7 mouse cellular contexts compared by ENCODE assay signal in the genomic region with DNA sequence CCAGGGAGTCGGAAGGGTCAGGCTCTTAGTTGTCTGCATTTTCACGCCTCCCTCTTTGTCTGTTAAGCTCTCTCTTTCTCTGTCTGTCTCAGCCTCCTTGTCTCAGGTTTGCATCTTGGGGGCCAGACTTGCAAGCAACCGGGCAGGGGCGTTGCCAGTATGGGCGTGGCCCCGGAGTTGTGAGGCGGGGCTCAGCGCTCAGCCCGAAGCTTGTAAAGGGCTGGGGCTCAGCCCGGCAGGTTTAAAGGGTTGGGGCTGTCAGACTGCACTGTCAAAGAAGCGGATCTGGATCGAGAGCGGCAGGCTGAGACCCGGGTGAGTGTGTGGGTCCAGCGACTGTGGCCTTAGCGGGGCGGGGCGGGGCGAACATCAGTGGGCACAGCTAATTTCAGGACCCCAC. TPM values are rescaled to one million over a fixed set of nuclear protein-coding genes. Genes with fewer than 3 reads are reported as not detected.
DNase-seq lines count a peak whose midpoint lies in the region; ATAC-seq lines count a peak whose summit lies in the region.

A gene (plus strand): TSS at position 242 of the 400 bp plus-strand sequence.

- no peaks in the 10 kb centered on the region; the same call in 1 of the 2 replicates for H3K36me3 ChIP-seq in forebrain, embryonic 12.5 days (replicated peaks)
- H3K36me3 ChIP-seq in intestine, embryonic 16.5 days (ENCODE audit: control insufficient read depth, insufficient read depth, low read length), result no peaks in the 10 kb centered on the region
- H3K36me3 ChIP-seq in stomach, embryonic 16.5 days (ENCODE audit: control insufficient read depth, insufficient read depth, low read length), result no peaks in the 10 kb centered on the region

- peak within 1 kb of the TSS; percentile 68 for H3K4me2 ChIP-seq in forebrain, embryonic 12.5 days
- peak within 1 kb of the TSS; percentile 55 for H3K4me2 ChIP-seq in intestine, embryonic 16.5 days (ENCODE audit: low read depth, low read length)
- peak within 1 kb of the TSS; percentile 60 for H3K4me2 ChIP-seq in stomach, embryonic 16.5 days (ENCODE audit: low read depth, low read length)

- H3K27me3 ChIP-seq in forebrain, embryonic 12.5 days, result peaks cover 14% of the 10 kb centered on the region
- peaks cover 12% of the 10 kb centered on the region; the same call in 1 of the 2 replicates for H3K27me3 ChIP-seq in intestine, embryonic 16.5 days (replicated peaks; ENCODE audit: control insufficient read depth, insufficient read depth, low read length)
- no peaks in the 10 kb centered on the region for H3K27me3 ChIP-seq in stomach, embryonic 16.5 days (ENCODE audit: control insufficient read depth, insufficient read depth, low read length)

- H3K27ac ChIP-seq in forebrain, embryonic 12.5 days, result no peak within 1 kb of the TSS
- H3K27ac ChIP-seq in intestine, embryonic 16.5 days (ENCODE audit: low read length), result no peak within 1 kb of the TSS
- H3K27ac ChIP-seq in stomach, embryonic 16.5 days (ENCODE audit: low read length), result no peak within 1 kb of the TSS

- peaks cover 8% of the 10 kb centered on the region for H3K4me1 ChIP-seq in forebrain, embryonic 12.5 days
- peaks cover 6% of the 10 kb centered on the region for H3K4me1 ChIP-seq in intestine, embryonic 16.5 days (ENCODE audit: control insufficient read depth, insufficient read depth, low read length)
- H3K4me1 ChIP-seq in stomach, embryonic 16.5 days (ENCODE audit: control insufficient read depth, insufficient read depth, low read length), result 0 out of 2 replicates have a peak, but pooled peaks cover 4% of the 10 kb centered on the region

- peak within 1 kb of the TSS; percentile 51 for H3K9ac ChIP-seq in forebrain, embryonic 12.5 days
- H3K9ac ChIP-seq in intestine, embryonic 16.5 days (ENCODE audit: low read depth, low read length), result peak within 1 kb of the TSS; percentile 37; the same call in 1 of the 2 replicates
- H3K9ac ChIP-seq in stomach, embryonic 16.5 days (ENCODE audit: low read length), result 0 out of 2 replicates have a peak within 1 kb of the TSS, but pooled peaks have one; percentile 11

- DNase-seq in ES-CJ7 (ENCODE audit: low read depth, low spot score) (peak; percentile 73), WW6 (ENCODE audit: low read depth, low spot score) (peak; percentile 46)
- peak; percentile 39 for DNase-seq in lung, postnatal 36 days
- no peak for DNase-seq in cerebellum, postnatal 4 days (ENCODE audit: low spot score in 2 of 2)

- ATAC-seq in forebrain, embryonic 12.5 days (ENCODE audit: low FRiP score), result no peak
- no peak; the same call in 1 of the 2 replicates for ATAC-seq in intestine, embryonic 16.5 days
- peak; percentile 78; the same call in 1 of the 2 replicates for ATAC-seq in stomach, embryonic 16.5 days (ENCODE audit: insufficient read depth, low FRiP score)

- WGBS in forebrain, embryonic 12.5 days, result 1% methylated on average over 19 of the region's 19 CpGs
- WGBS in intestine, embryonic 16.5 days, result 3% methylated on average over 19 of the region's 19 CpGs
- WGBS in stomach, embryonic 16.5 days, result 2% methylated on average over 19 of the region's 19 CpGs

- peak within 1 kb of the TSS; percentile 31 for H3K4me3 ChIP-seq in forebrain, embryonic 12.5 days (replicated peaks)
- peak within 1 kb of the TSS; percentile 26 for H3K4me3 ChIP-seq in intestine, embryonic 16.5 days (ENCODE audit: low read length)
- H3K4me3 ChIP-seq in stomach, embryonic 16.5 days (replicated peaks; ENCODE audit: low read length), result peak within 1 kb of the TSS; percentile 38

- H3K9me3 ChIP-seq in forebrain, embryonic 12.5 days, result peaks cover 2% of the 10 kb centered on the region; the same call in 1 of the 2 replicates
- 0 out of 2 replicates have a peak, but pooled peaks cover 3% of the 10 kb centered on the region for H3K9me3 ChIP-seq in intestine, embryonic 16.5 days (ENCODE audit: control insufficient read depth, low read length)
- 0 out of 2 replicates have a peak, but pooled peaks cover 4% of the 10 kb centered on the region for H3K9me3 ChIP-seq in stomach, embryonic 16.5 days (replicated peaks; ENCODE audit: control insufficient read depth, low read length)

RNA-seq across cellular contexts. Expression of the gene that starts here (rescaled TPM):
- polyA plus RNA-seq in forebrain, embryonic 12.5 days (2016; fragmentation: Nextera tagmentation; extraction: Ambion mirVana), result 0.22 and 0.32 TPM in 2 replicates
- polyA plus RNA-seq in intestine, embryonic 16.5 days (2015; fragmentation: Nextera tagmentation; extraction: Ambion mirVana), result 0.37 and 0.88 TPM in 2 replicates
- polyA plus RNA-seq in stomach, embryonic 16.5 days (2015; fragmentation: Nextera tagmentation; extraction: Ambion mirVana), result 26.2 and 42.6 TPM in 2 replicates

Comparison
In these comparisons a context has a peak if more than half of its experiments do, and no peak if none do; other contexts are left out.
1. RNA of the gene that starts here (polyA plus RNA-seq): 26.2 to 42.6 TPM in stomach, embryonic 16.5 days; 0.37 to 0.88 TPM in intestine, embryonic 16.5 days and 0.22 to 0.32 TPM in forebrain, embryonic 12.5 days; every median in the first group is over 10 times any median in the second.
2. DNase-seq: peak in ES-CJ7 (single experiment), WW6 (single experiment) and lung, postnatal 36 days (single experiment); none in cerebellum, postnatal 4 days (0 of 2).
3. Peak in every context shown above with its lines, with median percentiles within 50 percentile points of each other: H3K4me2 ChIP-seq, H3K4me3 ChIP-seq and H3K9ac ChIP-seq.